Mouse (Mus musculus) lung, postnatal 0 days (tissue): ENCODE measurements around the gene Slc26a10. TPM values are rescaled to one million over a fixed set of nuclear protein-coding genes. Genes with fewer than 3 reads are reported as not detected.

ENCODE experiments used
- ATAC-seq: fragments of 200-750 bp; cut with Nextera tagmentation; 2 replicates; pipeline ENCODE4 v1.8.0; 2017; ENCODE audit warnings: moderate library complexity
- DNase-seq: peaks from one replicate; pipeline ENCODE4 v3.0.0-alpha.2; 2016; ENCODE audit warnings: low spot score
- H3K27ac ChIP-seq: fragments of 300-500 bp; sonication (generic); 2 replicates; pipeline ENCODE4 v1.5.1; 2014; ENCODE audit warnings: antibody characterized with exemption, mild to moderate bottlenecking, low read length, mixed read lengths
- H3K27me3 ChIP-seq: fragments of 300-500 bp; sonication (generic); replicated peaks from 2 replicates; pipeline ENCODE4 v1.6.1; 2014; ENCODE audit warnings: low read length, mixed read lengths; ENCODE audit not compliant: insufficient read depth
- H3K36me3 ChIP-seq: fragments of 300-500 bp; sonication (generic); 2 replicates; pipeline ENCODE4 v1.6.1; 2014; ENCODE audit warnings: low read length, mixed read lengths; ENCODE audit not compliant: insufficient read depth
- H3K4me1 ChIP-seq: fragments of 300-500 bp; sonication (generic); 2 replicates; pipeline ENCODE4 v1.6.1; 2014; ENCODE audit warnings: antibody characterized with exemption, low read depth, low read length, mixed read lengths; ENCODE audit not compliant: insufficient read depth
- H3K4me2 ChIP-seq: fragments of 300-500 bp; sonication (generic); replicated peaks from 2 replicates; pipeline ENCODE4 v1.6.1; 2014; ENCODE audit warnings: low read depth, mild to moderate bottlenecking, low read length, moderate library complexity, mixed read lengths
- H3K4me3 ChIP-seq: fragments of 300-500 bp; sonication (generic); 2 replicates; pipeline ENCODE4 v1.5.1; 2014; ENCODE audit warnings: low read depth, low read length
- H3K9ac ChIP-seq: fragments of 300-500 bp; sonication (generic); replicated peaks from 2 replicates; pipeline ENCODE4 v1.6.1; 2014; ENCODE audit warnings: low read depth, mild to moderate bottlenecking
- H3K9me3 ChIP-seq: fragments of 300-500 bp; sonication (generic); 2 replicates; pipeline ENCODE4 v1.6.1; 2016; ENCODE audit warnings: low read length, mixed read lengths
- CTCF ChIP-seq: IDR thresholded peaks from 2 replicates; pipeline ENCODE4 v1.5.1; 2016; ENCODE audit warnings: antibody characterized with exemption, mild to moderate bottlenecking
- EP300 ChIP-seq: IDR thresholded peaks from 2 replicates; pipeline ENCODE4 v1.6.1; 2016; ENCODE audit warnings: antibody characterized with exemption, mild to moderate bottlenecking, control low read depth
- WGBS: fragments of 180-500 bp; shearing (Covaris S2); extraction: QIAGEN DNeasy Blood & Tissue Kit; methylation state at CpG from one replicate; pipeline ENCODE4 v1.1.7; 2014; 5-methylcytosine and 5-hydroxymethylcytosine counted together
- polyA plus RNA-seq: library from polyadenylated mRNA; unstranded; fragments of >200 nt; fragmentation: Nextera tagmentation; extraction: Ambion mirVana; gene quantifications from 2 replicates; pipeline ENCODE4 v1.2.1, GENCODE M21; 2015

Gene Slc26a10
- polyA plus RNA-seq, 1 experiment from 2014 or later: 1.0 TPM

GRCm38 (mm10) chr10:127211414-127211854 is 31.0 kb upstream of the Slc26a10 start, which contains the start of gene Pip4k2c:
TSS of gene Pip4k2c (minus strand) at chr10:127211585.
- WGBS: under 1% methylated on average over 41 of the region's 47 CpGs
- Histone ChIP-seq H3K36me3 (peaks cover 7% of the 10 kb centered on the region; the same call in 1 of the 2 replicates), H3K4me1 (peaks cover 6% of the 10 kb centered on the region; the same call in 1 of the 2 replicates), H3K4me2 (peak within 1 kb of the TSS; percentile 94), H3K27ac (peak within 1 kb of the TSS; percentile 78), H3K27me3 (no peaks in the 10 kb centered on the region), H3K9me3 (no peaks in the 10 kb centered on the region), H3K4me3 (peak within 1 kb of the TSS; percentile 81), H3K9ac (peak within 1 kb of the TSS; percentile 63)
- TF ChIP-seq CTCF (no peak), EP300 (no peak)
- DNase-seq (peak; percentile 93), ATAC-seq (peak; percentile 98)

GRCm38 (mm10) chr10:127210961-127211405 is 30.5 kb upstream of the Slc26a10 start:
- ATAC-seq (peak; percentile 70), DNase-seq (peak; percentile 62)
- no peaks in the 10 kb centered on the region for H3K9me3 ChIP-seq
- peak overlapping the region; percentile 63 for H3K9ac ChIP-seq
- H3K4me3 ChIP-seq: peak overlapping the region; percentile 81
- peak overlapping the region; percentile 94 for H3K4me2 ChIP-seq
- H3K4me1 ChIP-seq: peaks cover 6% of the 10 kb centered on the region; the same call in 1 of the 2 replicates
- peak overlapping the region; percentile 78 for H3K27ac ChIP-seq
- H3K36me3 ChIP-seq: peaks cover 7% of the 10 kb centered on the region; the same call in 1 of the 2 replicates
- H3K27me3 ChIP-seq: no peaks in the 10 kb centered on the region
- TF ChIP-seq EP300 (no peak), CTCF (no peak)
- 2% methylated on average over 25 of the region's 25 CpGs for WGBS

- Histone ChIP-seq H3K36me3 (peaks cover 7% of the 10 kb centered on the region; the same call in 1 of the 2 replicates), H3K27ac (no peak overlapping the region), H3K4me3 (peak overlapping the region; percentile 81; the same call in 1 of the 2 replicates), H3K4me2 (peak overlapping the region; percentile 94), H3K27me3 (no peaks in the 10 kb centered on the region), H3K9ac (no peak overlapping the region), H3K4me1 (peaks cover 6% of the 10 kb centered on the region; the same call in 1 of the 2 replicates), H3K9me3 (no peaks in the 10 kb centered on the region)
- DNase-seq (no peak), ATAC-seq (no peak)
- 78% methylated on average over 13 of the region's 13 CpGs for WGBS
- TF ChIP-seq CTCF (no peak), EP300 (no peak)
Measured at GRCm38 (mm10) chr10:127209928-127210570, 29.6 kb upstream of the Slc26a10 start.

- Histone ChIP-seq H3K4me2 (no peak overlapping the region), H3K36me3 (peaks cover 7% of the 10 kb centered on the region; the same call in 1 of the 2 replicates), H3K4me1 (peaks cover 6% of the 10 kb centered on the region; the same call in 1 of the 2 replicates), H3K27ac (no peak overlapping the region), H3K27me3 (no peaks in the 10 kb centered on the region), H3K9ac (no peak overlapping the region), H3K4me3 (no peak overlapping the region), H3K9me3 (no peaks in the 10 kb centered on the region)
- DNase-seq (no peak), ATAC-seq (no peak)
- 59% methylated on average over 4 of the region's 4 CpGs for WGBS
- no peak for TF ChIP-seq EP300
- no peak for TF ChIP-seq CTCF
Measured at GRCm38 (mm10) chr10:127208921-127209320, 28.5 kb upstream of the Slc26a10 start.

GRCm38 (mm10) chr10:127205373-127205772 is 24.9 kb upstream of the Slc26a10 start:
- ATAC-seq: peak; percentile 51
- no peak overlapping the region for H3K27ac ChIP-seq
- WGBS: 60% methylated on average over 10 of the region's 10 CpGs
- H3K36me3 ChIP-seq: peaks cover 19% of the 10 kb centered on the region
- TF ChIP-seq EP300 (no peak), CTCF (no peak)
- no peak overlapping the region for H3K4me3 ChIP-seq
- H3K27me3 ChIP-seq: no peaks in the 10 kb centered on the region
- DNase-seq: no peak
- no peak overlapping the region for H3K4me2 ChIP-seq
- H3K9ac ChIP-seq: no peak overlapping the region
- no peaks in the 10 kb centered on the region for H3K9me3 ChIP-seq
- no peaks in the 10 kb centered on the region; the same call in 1 of the 2 replicates for H3K4me1 ChIP-seq

- WGBS: 54% methylated on average over 5 of the region's 5 CpGs
- no peaks in the 10 kb centered on the region for H3K27me3 ChIP-seq
- H3K4me3 ChIP-seq: no peak overlapping the region
- peaks cover 25% of the 10 kb centered on the region for H3K36me3 ChIP-seq
- no peaks in the 10 kb centered on the region for H3K4me1 ChIP-seq
- no peak overlapping the region for H3K27ac ChIP-seq
- TF ChIP-seq CTCF (no peak), EP300 (no peak)
- peak; percentile 72 for DNase-seq
- peak; percentile 86 for ATAC-seq
- no peak overlapping the region for H3K4me2 ChIP-seq
- H3K9ac ChIP-seq: no peak overlapping the region
- no peaks in the 10 kb centered on the region for H3K9me3 ChIP-seq
Measured at GRCm38 (mm10) chr10:127204589-127204988, 24.1 kb upstream of the Slc26a10 start.
